Mouse (Mus musculus) activated CD4-positive, CD25-positive, alpha-beta regulatory T cell, adult 4 months (primary cell): ENCODE measurements around the gene Olfr247. TPM values are rescaled to one million over a fixed set of nuclear protein-coding genes. Genes with fewer than 3 reads are reported as not detected.
"Not testable (repeated sequence)": the region's sequence is repeated elsewhere in the genome, so short reads cannot be mapped to it uniquely, and the experiment has no call there.

ENCODE experiments used
- ATAC-seq: one replicate; pipeline ENCODE4 v1.8.0; 2017
- polyA plus RNA-seq, 2 experiments: library from polyadenylated mRNA; unstranded; fragments of 100-300 nt; shearing (Covaris generic); gene quantifications; one replicate each; pipeline ENCODE4 v1.2.1; 2017

Gene Olfr247
- not detected for polyA plus RNA-seq

DNA sequence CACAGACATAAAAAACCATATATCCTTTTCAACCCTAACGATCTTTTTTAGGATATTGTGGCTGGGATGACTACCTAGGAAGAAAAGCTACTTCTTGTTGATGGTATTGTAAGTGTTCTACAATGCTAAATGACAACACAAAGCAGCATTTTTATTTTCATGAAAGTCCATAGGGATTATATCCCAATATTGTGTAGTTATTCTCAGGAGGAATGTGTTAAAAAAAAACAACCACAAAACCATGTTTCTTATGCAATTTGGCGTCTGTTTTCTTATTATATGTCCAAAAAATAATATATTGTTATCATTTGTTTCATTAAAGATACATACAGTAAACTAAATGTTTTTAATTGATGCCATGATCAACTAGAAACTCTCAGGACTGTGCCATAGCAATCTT is at the start of gene Olfr247:
Olfr247 (minus strand) TSS at position 101 of the 400 bp plus-strand sequence.
- not testable (repeated sequence) for ATAC-seq

DNA sequence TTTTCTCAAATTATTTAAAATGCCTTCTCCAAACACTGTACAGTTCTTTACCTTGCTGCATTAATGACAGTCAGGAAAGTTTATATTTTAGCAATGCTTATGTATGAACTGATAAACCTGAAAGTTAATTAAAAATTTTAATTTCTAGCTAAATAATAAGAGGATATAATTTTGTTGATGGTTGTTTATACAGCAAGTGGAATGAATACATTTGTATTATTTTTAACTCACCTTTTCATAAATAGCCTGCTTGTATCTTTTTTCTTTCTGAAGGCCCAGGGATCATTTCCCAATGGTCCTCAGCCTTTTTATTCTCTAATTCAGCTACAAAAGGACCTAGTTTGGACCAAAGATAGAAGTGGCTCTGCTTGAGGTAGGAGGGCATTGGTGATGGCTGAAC is 36.4 kb upstream of the Olfr247 start, which contains the start of gene Olfr820:
Olfr820 (plus strand) TSS at position 301 of the 400 bp plus-strand sequence.
- no peak for ATAC-seq

GRCm38 (mm10) chr10:130005366-130005765 is 29.4 kb upstream of the Olfr247 start:
- not testable (repeated sequence) for ATAC-seq

DNA sequence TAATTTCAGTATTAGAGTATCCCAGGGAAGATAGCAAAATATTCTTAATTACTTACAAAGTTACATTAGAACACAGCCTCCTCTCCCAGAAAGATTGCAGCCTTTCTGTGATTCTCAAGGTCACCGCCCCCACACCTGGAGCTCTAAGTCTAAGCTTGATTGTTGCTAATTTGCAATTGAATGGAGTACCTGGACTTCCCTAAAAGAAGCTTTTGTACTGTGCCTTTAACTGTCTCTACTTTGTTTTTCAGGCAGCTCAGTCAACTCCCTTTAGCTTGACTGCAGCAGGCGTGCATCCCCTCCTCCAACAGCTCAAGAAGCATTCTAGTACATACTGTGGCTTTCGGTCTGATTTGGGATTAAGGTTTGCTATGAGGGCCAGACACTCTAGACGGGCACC is 28.2 kb upstream of the Olfr247 start:
- ATAC-seq, result not testable (repeated sequence)

- not testable (repeated sequence) for ATAC-seq
These were observed 9.0 kb upstream of the Olfr247 start, which contains the start of gene Gm10310 for GRCm38 (mm10) chr10:129984962-129985361. Gene Gm10310, minus strand, starts transcription at chr10:129985062.

DNA sequence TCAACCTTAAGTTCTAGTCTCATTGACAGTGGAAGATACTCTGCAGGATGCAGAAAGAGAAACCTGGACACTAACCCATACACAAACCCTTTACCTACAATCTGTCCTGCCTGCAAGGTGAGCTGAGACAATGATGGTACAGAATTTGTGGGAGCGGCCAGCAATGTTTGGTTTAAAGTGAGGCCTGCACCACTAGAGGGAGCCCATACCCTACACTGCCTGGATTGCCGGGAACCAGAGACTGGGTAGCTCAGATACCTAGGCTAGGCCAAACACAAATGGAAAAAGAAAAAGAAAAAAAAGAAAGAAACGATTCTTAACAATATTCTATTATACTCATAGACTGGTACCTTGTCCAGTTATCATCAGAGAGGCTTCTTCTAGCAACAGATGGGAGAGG is 5.9 kb upstream of the Olfr247 start:
- ATAC-seq, result not testable (repeated sequence)

DNA sequence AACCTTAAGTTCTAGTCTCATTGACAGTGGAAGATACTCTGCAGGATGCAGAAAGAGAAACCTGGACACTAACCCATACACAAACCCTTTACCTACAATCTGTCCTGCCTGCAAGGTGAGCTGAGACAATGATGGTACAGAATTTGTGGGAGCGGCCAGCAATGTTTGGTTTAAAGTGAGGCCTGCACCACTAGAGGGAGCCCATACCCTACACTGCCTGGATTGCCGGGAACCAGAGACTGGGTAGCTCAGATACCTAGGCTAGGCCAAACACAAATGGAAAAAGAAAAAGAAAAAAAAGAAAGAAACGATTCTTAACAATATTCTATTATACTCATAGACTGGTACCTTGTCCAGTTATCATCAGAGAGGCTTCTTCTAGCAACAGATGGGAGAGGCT is 2.9 kb downstream of the Olfr247 start:
- not testable (repeated sequence) for ATAC-seq

- ATAC-seq, result not testable (repeated sequence)
These were observed 8.8 kb downstream of the Olfr247 start, which contains the start of gene Olfr819 for GRCm38 (mm10) chr10:129967166-129967565. Gene Olfr819, minus strand, starts transcription at chr10:129967266.

DNA sequence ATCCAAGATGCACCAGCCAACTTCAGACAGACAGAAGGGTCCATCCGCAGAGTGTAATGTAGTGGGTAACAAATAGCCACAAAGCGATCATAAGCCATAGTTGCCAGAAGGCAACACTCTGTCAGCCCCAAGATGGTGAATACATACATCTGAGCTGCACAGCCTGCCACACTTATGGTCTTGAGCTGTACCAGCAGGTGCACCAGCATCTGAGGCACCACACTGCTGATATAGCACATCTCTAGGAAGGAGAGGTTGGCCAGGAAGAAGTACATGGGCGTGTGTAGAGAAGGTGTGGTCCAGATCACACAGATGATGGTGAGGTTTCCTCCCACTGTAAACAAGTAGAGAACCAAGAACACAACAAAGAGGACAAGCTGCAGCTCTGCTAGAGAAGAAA is 9.7 kb downstream of the Olfr247 start:
- ATAC-seq, result peak; percentile 46

GRCm38 (mm10) chr10:129949000-129949399 is 26.9 kb downstream of the Olfr247 start, which contains the start of gene Olfr818:
Gene Olfr818, minus strand, starts transcription at chr10:129949100.
- ATAC-seq, result no peak

Other genes starting within 250 kb of the Olfr247 start
- under 1 TPM in 1 of 2 experiments, not detected in 1; 0.24 TPM for gene Olfr805, start 246.8 kb downstream of the Olfr247 start, polyA plus RNA-seq
- gene Olfr806, start 234.2 kb downstream of the Olfr247 start, polyA plus RNA-seq, result not detected
- not detected for gene Olfr807, start 218.3 kb downstream of the Olfr247 start, polyA plus RNA-seq
- not detected for gene Olfr808, start 210.7 kb downstream of the Olfr247 start, polyA plus RNA-seq
- gene Olfr809, start 201.5 kb downstream of the Olfr247 start, polyA plus RNA-seq, result not detected
- gene Olfr810, start 181.2 kb downstream of the Olfr247 start, polyA plus RNA-seq, result not detected
- gene Olfr811, start 171.7 kb downstream of the Olfr247 start, polyA plus RNA-seq, result not detected
- not detected for gene Olfr812, start 130.0 kb downstream of the Olfr247 start, polyA plus RNA-seq
- not detected for gene Olfr813, start 120.8 kb downstream of the Olfr247 start, polyA plus RNA-seq
- under 1 TPM in 1 of 2 experiments, not detected in 1; 0.15 TPM for gene Olfr814, start 96.3 kb downstream of the Olfr247 start, polyA plus RNA-seq
- not detected for gene Olfr815, start 70.3 kb downstream of the Olfr247 start, polyA plus RNA-seq
- gene Olfr816, start 60.5 kb downstream of the Olfr247 start, polyA plus RNA-seq, result under 1 TPM in 1 of 2 experiments, not detected in 1; 0.25 TPM
- gene Olfr818, start 27.0 kb downstream of the Olfr247 start, polyA plus RNA-seq, result not detected
- gene Olfr819, start 8.9 kb downstream of the Olfr247 start, polyA plus RNA-seq, result not detected
- gene Gm10310, start 8.9 kb upstream of the Olfr247 start, polyA plus RNA-seq, result not detected
- gene Olfr820, start 36.5 kb upstream of the Olfr247 start, polyA plus RNA-seq, result not detected
- gene Olfr821, start 54.2 kb upstream of the Olfr247 start, polyA plus RNA-seq, result not detected
- gene Olfr822, start 95.1 kb upstream of the Olfr247 start, polyA plus RNA-seq, result under 1 TPM in 1 of 2 experiments, not detected in 1; 0.33 TPM
- gene Olfr823, start 139.2 kb upstream of the Olfr247 start, polyA plus RNA-seq, result not detected
- gene Olfr824, start 153.9 kb upstream of the Olfr247 start, polyA plus RNA-seq, result not detected
- gene Olfr825, start 190.6 kb upstream of the Olfr247 start, polyA plus RNA-seq, result not detected
- gene Olfr826, start 208.0 kb upstream of the Olfr247 start, polyA plus RNA-seq, result under 1 TPM in 1 of 2 experiments, not detected in 1; 0.12 TPM
- gene Olfr827, start 238.3 kb upstream of the Olfr247 start, polyA plus RNA-seq, result not detected